Mouse (Mus musculus) neural tube, embryonic 11.5 days (tissue): Measurements from ENCODE around the gene Rbm8a. TPM values are rescaled to one million over a fixed set of nuclear protein-coding genes. Genes with fewer than 3 reads are reported as not detected.
"Not testable (repeated sequence)": the region's sequence is repeated elsewhere in the genome, so short reads cannot be mapped to it uniquely, and the experiment has no call there.

Source experiments
- ATAC-seq: fragments of 200-750 bp; cut with Nextera tagmentation; 2 replicates; pipeline ENCODE4 v1.8.0; 2017; ENCODE audit warnings: moderate number of reproducible peaks, mild to moderate bottlenecking, moderate TSS enrichment, moderate library complexity; ENCODE audit not compliant: insufficient read depth, low FRiP score, low TSS enrichment
- DNase-seq: peaks from one replicate; pipeline ENCODE4 v3.0.0-alpha.2; 2015; ENCODE audit warnings: low spot score
- H3K27ac ChIP-seq: fragments of 300-500 bp; sonication (generic); 2 replicates; pipeline ENCODE4 v1.5.1; 2014; ENCODE audit warnings: low read depth, mild to moderate bottlenecking, low read length
- H3K27me3 ChIP-seq: fragments of 300-500 bp; sonication (generic); 2 replicates; pipeline ENCODE4 v1.6.1; 2014; ENCODE audit warnings: mild to moderate bottlenecking, low read length, mixed read lengths; ENCODE audit not compliant: control insufficient read depth, insufficient read depth
- H3K36me3 ChIP-seq: fragments of 300-500 bp; sonication (generic); 2 replicates; pipeline ENCODE4 v1.6.1; 2014; ENCODE audit warnings: mild to moderate bottlenecking, low read length, moderate library complexity, mixed read lengths; ENCODE audit not compliant: control insufficient read depth, insufficient read depth
- H3K4me1 ChIP-seq: fragments of 300-500 bp; sonication (generic); 2 replicates; pipeline ENCODE4 v1.6.1; 2014; ENCODE audit warnings: low read length, mixed read lengths; ENCODE audit not compliant: control insufficient read depth, insufficient read depth
- H3K4me2 ChIP-seq: fragments of 300-500 bp; sonication (generic); 2 replicates; pipeline ENCODE4 v1.6.1; 2014; ENCODE audit warnings: low read depth, mild to moderate bottlenecking, moderate library complexity
- H3K4me3 ChIP-seq: fragments of 300-500 bp; sonication (generic); 2 replicates; pipeline ENCODE4 v1.5.1; 2014; ENCODE audit warnings: low read depth, low read length
- H3K9ac ChIP-seq: fragments of 300-500 bp; sonication (generic); 2 replicates; pipeline ENCODE4 v1.6.1; 2014; ENCODE audit warnings: mild to moderate bottlenecking, low read length
- H3K9me3 ChIP-seq: fragments of 300-500 bp; sonication (generic); 2 replicates; pipeline ENCODE4 v1.6.1; 2016; ENCODE audit warnings: low read length; ENCODE audit not compliant: control insufficient read depth
- WGBS: fragments of 180-500 bp; shearing (Covaris S2); extraction: QIAGEN DNeasy Blood & Tissue Kit; methylation state at CpG from one replicate; pipeline ENCODE4 v1.1.7; 2014; 5-methylcytosine and 5-hydroxymethylcytosine counted together
- polyA plus RNA-seq: library from polyadenylated mRNA; unstranded; fragments of >200 nt; fragmentation: Nextera tagmentation; extraction: Ambion mirVana; gene quantifications from 2 replicates; pipeline ENCODE4 v1.2.1, GENCODE M21; 2014

Gene Rbm8a
- polyA plus RNA-seq, 1 experiment from 2014 or later: 188 TPM

DNA sequence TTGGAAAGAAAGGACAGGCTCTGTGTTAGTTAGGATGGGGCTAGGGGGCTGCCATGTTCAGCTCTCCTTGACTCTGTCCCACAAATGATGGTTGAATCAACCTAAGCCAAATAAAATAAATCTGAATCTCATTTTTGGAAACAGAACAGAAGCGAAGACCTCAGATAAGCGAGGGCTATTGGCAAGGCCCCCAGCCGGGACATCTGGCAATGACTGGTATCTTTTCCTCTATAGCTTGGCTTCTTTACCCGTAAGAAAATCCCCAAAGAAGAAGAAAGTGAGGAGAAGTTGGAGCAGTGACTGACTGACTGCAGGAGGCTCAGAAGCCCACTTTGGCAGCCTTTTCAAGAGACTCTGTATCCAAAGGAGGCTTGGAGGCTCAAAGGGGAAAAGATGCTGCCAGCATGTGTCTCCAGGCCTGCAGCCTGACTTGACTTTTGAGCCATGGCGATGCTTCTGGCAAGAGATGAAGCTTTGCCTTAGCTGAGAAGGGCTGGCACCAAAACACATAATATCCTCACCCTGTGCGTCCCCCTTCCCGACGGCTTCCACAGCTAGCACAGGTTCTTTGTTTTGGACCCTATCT is 33.1 kb downstream of the Rbm8a start:
- WGBS: 49% methylated on average over 8 of the region's 8 CpGs
- ATAC-seq (no peak), DNase-seq (no peak)
- Histone ChIP-seq H3K4me1 (no peaks in the 10 kb centered on the region), H3K4me3 (no peak overlapping the region), H3K9ac (no peak overlapping the region), H3K27me3 (no peaks in the 10 kb centered on the region), H3K27ac (no peak overlapping the region), H3K4me2 (peak overlapping the region; percentile 45), H3K36me3 (no peaks in the 10 kb centered on the region), H3K9me3 (no peaks in the 10 kb centered on the region)

DNA sequence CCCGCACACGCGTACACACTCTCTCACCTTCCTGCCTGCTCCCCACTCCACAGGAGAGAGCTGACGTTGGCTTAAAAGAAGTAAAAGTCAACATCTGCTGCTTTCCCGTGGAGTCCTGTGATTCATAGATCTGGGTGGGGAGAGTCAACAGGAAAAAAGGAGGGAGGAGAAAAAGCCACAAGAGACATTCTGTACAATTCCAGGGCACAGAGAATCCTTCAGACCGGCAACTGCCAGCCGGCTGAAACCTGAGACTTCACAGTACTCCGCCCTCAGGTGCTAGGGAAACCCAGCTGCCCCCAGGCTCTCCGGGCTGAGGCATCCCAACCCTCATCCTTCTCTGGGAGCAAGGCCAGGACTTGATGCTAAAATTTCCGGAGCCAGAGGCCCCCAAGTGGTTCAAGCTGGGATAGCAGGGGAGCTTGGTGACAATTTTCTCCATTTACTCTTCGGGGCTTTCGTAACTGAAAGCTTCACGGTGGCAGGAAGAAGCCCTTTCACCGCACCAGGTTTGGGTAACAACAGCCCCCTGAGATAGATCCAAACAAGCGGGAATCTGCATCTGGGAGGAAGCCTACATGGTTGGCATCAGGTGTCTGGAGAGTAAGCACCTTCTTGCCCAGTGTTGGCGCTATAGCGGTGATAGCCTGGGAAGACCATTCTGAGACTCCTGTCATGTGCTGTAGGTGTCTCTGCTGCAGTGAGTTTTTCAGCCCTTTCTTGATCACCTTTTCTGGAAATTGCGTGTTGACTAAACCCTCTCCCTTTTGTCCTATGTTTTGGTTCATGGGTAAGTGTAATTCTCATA is 33.9 kb downstream of the Rbm8a start:
- H3K9ac ChIP-seq: no peak overlapping the region
- H3K27me3 ChIP-seq: no peaks in the 10 kb centered on the region
- H3K9me3 ChIP-seq: no peaks in the 10 kb centered on the region
- H3K4me1 ChIP-seq: no peaks in the 10 kb centered on the region
- DNase-seq (peak; percentile 88), ATAC-seq (peak; percentile 72; the same call in 1 of the 2 replicates)
- H3K4me3 ChIP-seq: no peak overlapping the region
- whole genome bisulfite sequencing: 7% methylated on average over 15 of the region's 18 CpGs
- H3K36me3 ChIP-seq: no peaks in the 10 kb centered on the region
- peak overlapping the region; percentile 45 for H3K4me2 ChIP-seq
- H3K27ac ChIP-seq: no peak overlapping the region

DNA sequence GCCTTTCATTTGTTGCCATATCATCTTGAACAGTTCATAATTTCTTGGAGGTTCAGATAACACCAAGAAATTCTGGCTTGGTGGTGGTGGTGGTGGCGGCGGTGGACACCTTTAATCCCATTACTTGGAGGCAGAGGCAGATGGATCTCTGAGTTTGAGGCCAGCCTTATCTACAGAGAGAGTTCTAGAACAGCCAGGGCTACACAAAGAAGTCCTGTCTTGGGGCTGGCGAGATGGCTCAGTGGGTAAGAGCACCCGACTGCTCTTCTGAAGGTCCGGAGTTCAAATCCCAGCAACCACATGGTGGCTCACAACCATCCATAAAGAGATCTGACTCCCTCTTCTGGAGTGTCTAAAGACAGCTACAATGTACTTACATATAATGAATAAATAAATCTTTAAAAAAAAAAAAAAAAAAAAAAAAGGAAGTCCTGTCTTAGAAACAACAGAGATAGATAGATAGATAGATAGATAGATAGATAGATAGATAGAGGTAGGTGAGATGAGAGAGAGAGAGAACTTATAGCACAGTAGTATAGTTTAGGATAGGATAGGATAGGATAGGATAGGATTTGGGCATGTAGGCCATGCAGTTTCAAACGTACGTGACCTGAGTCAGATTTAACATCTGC is 36.1 kb downstream of the Rbm8a start:
- H3K4me1 ChIP-seq, H3K27ac ChIP-seq, H3K27me3 ChIP-seq, H3K9me3 ChIP-seq, H3K9ac ChIP-seq, H3K4me3 ChIP-seq, ATAC-seq, DNase-seq, H3K36me3 ChIP-seq, H3K4me2 ChIP-seq: not testable (repeated sequence)
- WGBS: 90% methylated on average over 7 of the region's 7 CpGs

GRCm38 (mm10) chr3:96666916-96667315 is 37.2 kb downstream of the Rbm8a start:
- ATAC-seq (no peak), DNase-seq (no peak)
- Histone ChIP-seq H3K9me3 (no peaks in the 10 kb centered on the region), H3K36me3 (no peaks in the 10 kb centered on the region), H3K4me2 (no peak overlapping the region), H3K9ac (no peak overlapping the region), H3K4me1 (0 out of 2 replicates have a peak, but pooled peaks cover 2% of the 10 kb centered on the region), H3K27ac (no peak overlapping the region), H3K4me3 (no peak overlapping the region), H3K27me3 (no peaks in the 10 kb centered on the region; the same call in 1 of the 2 replicates)
- WGBS: 92% methylated on average over 5 of the region's 5 CpGs

- 42% methylated on average over 1 of the region's 1 CpGs for WGBS
- Histone ChIP-seq H3K9ac (no peak overlapping the region), H3K4me1 (0 out of 2 replicates have a peak, but pooled peaks cover 2% of the 10 kb centered on the region), H3K27ac (no peak overlapping the region), H3K9me3 (no peaks in the 10 kb centered on the region), H3K36me3 (no peaks in the 10 kb centered on the region), H3K4me2 (no peak overlapping the region), H3K4me3 (no peak overlapping the region), H3K27me3 (no peaks in the 10 kb centered on the region; the same call in 1 of the 2 replicates)
- DNase-seq (no peak), ATAC-seq (no peak)
Observed at GRCm38 (mm10) chr3:96667316-96667715, 37.6 kb downstream of the Rbm8a start.

DNA sequence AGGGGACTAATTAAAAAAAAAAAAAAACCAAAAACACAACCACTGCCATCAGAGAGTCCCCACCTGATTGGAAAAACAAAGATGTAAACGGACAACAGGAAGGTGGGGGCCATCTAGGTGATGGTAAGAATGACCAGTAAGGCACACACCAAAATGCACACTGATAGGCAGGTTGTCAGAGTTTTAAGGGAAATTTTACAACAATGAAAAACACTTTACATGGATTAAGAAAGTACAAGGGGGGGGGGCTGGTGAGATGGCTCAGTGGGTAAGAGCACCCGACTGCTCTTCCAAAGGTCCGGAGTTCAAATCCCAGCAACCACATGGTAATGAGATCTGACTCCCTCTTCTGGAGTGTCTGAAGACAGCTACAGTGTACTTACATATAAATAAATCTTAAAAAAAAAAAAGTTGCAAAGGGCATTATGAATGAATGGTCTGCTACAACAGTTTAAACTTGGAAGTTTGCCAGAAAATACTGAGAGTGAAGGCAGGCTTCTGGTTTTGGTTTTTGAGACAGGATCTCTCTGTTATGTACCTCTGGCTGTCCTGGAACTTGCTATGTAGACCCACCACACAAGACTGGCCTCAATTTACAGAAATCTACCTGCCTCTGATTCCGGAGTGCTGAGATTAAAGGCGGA is 38.8 kb downstream of the Rbm8a start:
- no peaks in the 10 kb centered on the region; the same call in 1 of the 2 replicates for H3K27me3 ChIP-seq
- no peak overlapping the region for H3K4me3 ChIP-seq
- ATAC-seq: no peak
- H3K27ac ChIP-seq: no peak overlapping the region
- DNase-seq: no peak
- H3K36me3 ChIP-seq: no peaks in the 10 kb centered on the region
- H3K9ac ChIP-seq: no peak overlapping the region
- no peaks in the 10 kb centered on the region for H3K9me3 ChIP-seq
- WGBS: 94% methylated on average over 5 of the region's 5 CpGs
- H3K4me2 ChIP-seq: no peak overlapping the region
- 0 out of 2 replicates have a peak, but pooled peaks cover 2% of the 10 kb centered on the region for H3K4me1 ChIP-seq

GRCm38 (mm10) chr3:96669727-96670468 is 40.2 kb downstream of the Rbm8a start, which contains the start of gene Ankrd35:
TSS of gene Ankrd35 (plus strand) at chr3:96670131.
- 4% methylated on average over 34 of the region's 35 CpGs for WGBS
- peak; percentile 83 for DNase-seq
- Histone ChIP-seq H3K27ac (no peak within 1 kb of the TSS), H3K4me1 (0 out of 2 replicates have a peak, but pooled peaks cover 2% of the 10 kb centered on the region), H3K36me3 (no peaks in the 10 kb centered on the region), H3K4me2 (peak within 1 kb of the TSS; percentile 52), H3K4me3 (peak within 1 kb of the TSS; percentile 32), H3K9ac (no peak within 1 kb of the TSS), H3K27me3 (no peaks in the 10 kb centered on the region; the same call in 1 of the 2 replicates), H3K9me3 (no peaks in the 10 kb centered on the region)
- peak; percentile 87 for ATAC-seq

DNA sequence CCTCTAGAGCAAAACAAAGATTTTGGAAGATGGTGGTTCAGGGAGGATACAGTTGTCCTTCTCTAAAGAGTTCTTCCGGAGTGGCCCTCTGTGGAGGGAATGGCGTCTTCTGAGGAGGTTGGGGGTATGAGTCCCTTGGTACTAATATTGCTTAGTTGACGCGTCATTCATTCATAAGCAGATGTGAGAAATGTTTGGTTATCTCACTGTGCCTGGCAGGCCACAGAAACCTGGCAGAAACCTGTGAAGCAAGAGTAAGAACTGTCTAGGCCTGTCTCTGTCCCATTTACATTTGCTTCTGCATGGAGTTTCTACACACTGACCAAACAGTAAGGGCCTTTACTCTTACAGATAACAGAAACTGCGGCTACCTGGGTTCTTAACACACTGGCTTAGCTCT is 41.8 kb downstream of the Rbm8a start:
- Histone ChIP-seq H3K4me1 (0 out of 2 replicates have a peak, but pooled peaks cover 2% of the 10 kb centered on the region), H3K36me3 (no peaks in the 10 kb centered on the region), H3K9ac (no peak overlapping the region), H3K4me3 (no peak overlapping the region), H3K27me3 (no peaks in the 10 kb centered on the region; the same call in 1 of the 2 replicates), H3K9me3 (no peaks in the 10 kb centered on the region), H3K27ac (no peak overlapping the region), H3K4me2 (no peak overlapping the region)
- DNase-seq: no peak
- WGBS: 94% methylated on average over 5 of the region's 5 CpGs
- no peak for ATAC-seq
